Mouse (Mus musculus) CH12.LX (cell line): ENCODE results near the gene Stag1. TPM values are rescaled to one million over a fixed set of nuclear protein-coding genes. Genes with fewer than 3 reads are reported as not detected.

Experiments
- DNase-seq: peaks from one replicate; pipeline ENCODE4 v3.0.0-alpha.2; 2013; ENCODE audit errors: extremely low read depth
- H3K27ac ChIP-seq: 2 replicates; pipeline ENCODE4 v1.5.1; 2012; ENCODE audit warnings: low read depth, mild to moderate bottlenecking, control low read depth, moderate library complexity; ENCODE audit not compliant: insufficient read depth
- H3K27me3 ChIP-seq: replicated peaks from 2 replicates; pipeline ENCODE3; 2012; ENCODE audit warnings: inconsistent platforms
- H3K36me3 ChIP-seq, 2 experiments: replicated peaks in 1 of 2; 2 replicates each; pipeline versions ENCODE3 to v1.6.1; 2012; ENCODE audit warnings: inconsistent platforms in 1 of 2, low read length in 1 of 2, mild to moderate bottlenecking in 1 of 2, mixed read lengths in 1 of 2, moderate library complexity in 1 of 2; ENCODE audit not compliant: control insufficient read depth in 1 of 2, insufficient read depth in 1 of 2
- H3K4me1 ChIP-seq, 2 experiments: 2 replicates each; pipeline ENCODE4 v1.6.1; 2012; ENCODE audit warnings: inconsistent platforms in 1 of 2, moderate library complexity in 1 of 2; ENCODE audit not compliant: insufficient read depth in 2 of 2, control insufficient read depth in 1 of 2
- H3K4me2 ChIP-seq: 2 replicates; pipeline ENCODE4 v1.6.1; 2012; ENCODE audit warnings: low read depth, mild to moderate bottlenecking, control low read depth; ENCODE audit not compliant: poor library complexity, insufficient read depth, severe bottlenecking
- H3K4me3 ChIP-seq, 3 experiments: fragments of 150-350 bp in 1 of 3; sonication (generic) in 1 of 3; replicated peaks in 1 of 3; 2 replicates each; pipeline versions ENCODE3 to v1.5.1; 2011 to 2012; ENCODE audit warnings: low read depth in 2 of 3, low read length in 2 of 3, mild to moderate bottlenecking in 2 of 3, moderate library complexity in 2 of 3, control low read depth in 1 of 3, improper control_type of control experiment in 1 of 3, inconsistent platforms in 1 of 3, mixed read lengths in 1 of 3; ENCODE audit not compliant: poor library complexity in 1 of 3
- H3K79me2 ChIP-seq: replicated peaks from 2 replicates; pipeline ENCODE4 v1.6.1; 2012; ENCODE audit warnings: mild to moderate bottlenecking, moderate library complexity; ENCODE audit not compliant: control insufficient read depth, poor library complexity, insufficient read depth, severe bottlenecking; ENCODE audit errors: extremely low read depth
- H3K9ac ChIP-seq: 2 replicates; pipeline ENCODE4 v1.6.1; 2012; ENCODE audit warnings: low read depth, mild to moderate bottlenecking, control low read depth, moderate library complexity; ENCODE audit not compliant: insufficient read depth
- H3K9me3 ChIP-seq: replicated peaks from 2 replicates; pipeline ENCODE3; 2012; ENCODE audit warnings: low read length, inconsistent platforms, mixed read lengths
- BHLHE40 ChIP-seq: IDR thresholded peaks from 2 replicates; pipeline ENCODE4 v1.6.1; 2011; ENCODE audit warnings: mild to moderate bottlenecking, low read depth, low read length, improper control_type of control experiment
- CHD2 ChIP-seq: IDR thresholded peaks from 2 replicates; pipeline ENCODE4 v1.6.1; 2011; ENCODE audit warnings: low read length, improper control_type of control experiment
- ELF1 ChIP-seq: IDR thresholded peaks from 2 replicates; pipeline ENCODE4 v1.6.1; 2014; ENCODE audit warnings: low read depth, mild to moderate bottlenecking, inconsistent platforms, low read length, improper control_type of control experiment
- EP300 ChIP-seq: IDR thresholded peaks from 2 replicates; pipeline ENCODE4 v1.6.1; 2011; ENCODE audit warnings: low read length, improper control_type of control experiment
- HCFC1 ChIP-seq: IDR thresholded peaks from 2 replicates; pipeline ENCODE4 v1.6.1; 2012; ENCODE audit warnings: low read depth, mild to moderate bottlenecking, inconsistent platforms, low read length, improper control_type of control experiment
- JUN ChIP-seq: IDR thresholded peaks from 2 replicates; pipeline ENCODE4 v1.6.1; 2011; ENCODE audit warnings: low read depth, mild to moderate bottlenecking, low read length, improper control_type of control experiment, moderate library complexity; ENCODE audit not compliant: insufficient read depth
- MAFK ChIP-seq: IDR thresholded peaks from 2 replicates; pipeline ENCODE4 v1.6.1; 2011; ENCODE audit warnings: low read length, improper control_type of control experiment; ENCODE audit not compliant: insufficient replicate concordance
- MAX ChIP-seq: IDR thresholded peaks from 2 replicates; pipeline ENCODE4 v1.6.1; 2011; ENCODE audit warnings: low read length, improper control_type of control experiment
- MAZ ChIP-seq: IDR thresholded peaks from 2 replicates; pipeline ENCODE4 v1.6.1; 2012; ENCODE audit warnings: low read depth, mild to moderate bottlenecking, inconsistent platforms, low read length, improper control_type of control experiment, moderate library complexity
- MEF2A ChIP-seq: IDR thresholded peaks from 2 replicates; pipeline ENCODE4 v1.6.1; 2014; ENCODE audit warnings: low read depth, mild to moderate bottlenecking, inconsistent platforms, low read length, improper control_type of control experiment, borderline replicate concordance
- MXI1 ChIP-seq: IDR thresholded peaks from 2 replicates; pipeline ENCODE4 v1.6.1; 2011; ENCODE audit warnings: mild to moderate bottlenecking, low read depth, low read length, improper control_type of control experiment
- MYC ChIP-seq: IDR thresholded peaks from 2 replicates; pipeline ENCODE4 v1.6.1; 2011; ENCODE audit warnings: low read depth, mild to moderate bottlenecking, improper control_type of control experiment, low read length
- PAX5 ChIP-seq: IDR thresholded peaks from 2 replicates; pipeline ENCODE4 v1.6.1; 2012; ENCODE audit warnings: low read length, inconsistent platforms, mixed read lengths
- SMC3 ChIP-seq: IDR thresholded peaks from 2 replicates; pipeline ENCODE4 v1.6.1; 2011; ENCODE audit warnings: low read depth, low read length, improper control_type of control experiment
- UBTF ChIP-seq: IDR thresholded peaks from 2 replicates; pipeline ENCODE4 v1.6.1; 2012; ENCODE audit warnings: low read depth, mild to moderate bottlenecking, inconsistent platforms, low read length, improper control_type of control experiment, moderate library complexity
- USF1 ChIP-seq: IDR thresholded peaks from 2 replicates; pipeline ENCODE4 v1.6.1; 2014; ENCODE audit warnings: low read depth, mild to moderate bottlenecking, inconsistent platforms, low read length, improper control_type of control experiment
- USF2 ChIP-seq: conservative IDR thresholded peaks from 2 replicates; pipeline ENCODE4 v1.6.1; 2011; ENCODE audit warnings: low read depth, low read length, improper control_type of control experiment
- ZMIZ1 ChIP-seq: IDR thresholded peaks from 2 replicates; pipeline ENCODE4 v1.6.1; 2012; ENCODE audit warnings: low read depth, mild to moderate bottlenecking, inconsistent platforms, low read length, improper control_type of control experiment
- dilution Hi-C: fragments of 300-500 bp; cut with MboI; formaldehyde crosslinking; loops from 2 replicates; pipeline ENCODE4 v1.14.3; 2020; ENCODE audit warnings: low sequenced_read_pairs; ENCODE audit not compliant: extremely low pct_unique_long_range_greater_than_20kb, extremely low pct_ligation_motif_present
- in situ Hi-C: fragments of 300-500 bp; cut with MboI; formaldehyde crosslinking; loops from 3 replicates; pipeline ENCODE4 v1.14.3; 2019; ENCODE audit warnings: low sequenced_read_pairs, low pct_ligation_motif_present, low pct_unique_long_range_greater_than_20kb, mixed read lengths
- polyA plus RNA-seq: library from polyadenylated mRNA; unstranded; fragments of >175 nt; gene quantifications from 2 replicates; pipeline ENCODE4 v1.2.1, GENCODE M21; 2012; ENCODE audit warnings: low read depth; ENCODE audit not compliant: insufficient read length
- total RNA-seq, 2 experiments: library from RNA; depleted of rRNA; stranded (reverse); fragments of 300-350 nt in 1 of 2; fragments of >200 nt in 1 of 2; gene quantifications; 2 replicates each; pipeline ENCODE4 v1.2.3; 2012 to 2014

The Stag1 gene
- total and polyA plus RNA-seq, 3 experiments = 24.5 to 45.9 (median 33.7) TPM

- peak; percentile 66 for TF ChIP-seq BHLHE40
- TF ChIP-seq PAX5 = no peak
- TF ChIP-seq JUN = no peak
- TF ChIP-seq EP300 = 0 out of 2 replicates have a peak, but pooled peaks have one; percentile 1
- peak; percentile 71 for TF ChIP-seq ZMIZ1
- peak; percentile 64 for TF ChIP-seq HCFC1
- TF ChIP-seq MAX = peak; percentile 60; the same call in 1 of the 2 replicates
- no peak for TF ChIP-seq MAFK
- TF ChIP-seq USF2 = no peak
These were observed 45.5 kb downstream of the Stag1 start (continued) for GRCm38 (mm10) chr9:100642840-100643697.

GRCm38 (mm10) chr9:100644071-100644771 is 46.6 kb downstream of the Stag1 start:
- dilution Hi-C loops = no loop called here
- H3K27ac ChIP-seq = peak overlapping the region; percentile 86
- H3K79me2 ChIP-seq = peaks cover 37% of the 10 kb centered on the region
- H3K27me3 ChIP-seq = no peaks in the 10 kb centered on the region
- DNase-seq = peak; percentile 45
- H3K4me2 ChIP-seq = peak overlapping the region; percentile 88
- no peaks in the 10 kb centered on the region for H3K36me3 ChIP-seq
- H3K9me3 ChIP-seq = no peaks in the 10 kb centered on the region
- in situ Hi-C loops = loop anchor here (5.0 kb wide), 1 partner anchor 192 kb away; no protein-coding TSS in a partner anchor
- peaks cover 4 to 20% of the 10 kb centered on the region in 2 experiments; a peak in 3 of 4 replicates for H3K4me1 ChIP-seq
- TF ChIP-seq MEF2A = peak; percentile 44; the same call in 1 of the 2 replicates
- TF ChIP-seq MAFK = no peak
- peak; percentile 22; the same call in 1 of the 2 replicates for TF ChIP-seq ELF1
- TF ChIP-seq UBTF = peak; percentile 78; the same call in 1 of the 2 replicates
- TF ChIP-seq MAZ = peak; percentile 47; the same call in 1 of the 2 replicates
- TF ChIP-seq SMC3 = no peak
- TF ChIP-seq MAX = peak; percentile 41; the same call in 1 of the 2 replicates
- TF ChIP-seq MXI1 = 0 out of 2 replicates have a peak, but pooled peaks have one; percentile 44
- TF ChIP-seq CHD2 = no peak
- TF ChIP-seq MYC = no peak
- TF ChIP-seq USF1 = peak; percentile 52
- peak overlapping the region; percentile 100 for H3K9ac ChIP-seq
- H3K4me3 ChIP-seq = peak overlapping the region; percentile 57 to 100 (median 87)
